Mouse (Mus musculus): Measurements from ENCODE around the gene Med12l.

GRCm38 (mm10) chr3:59263988-59264387, 258.4 kb downstream of the Med12l start:
- TF ChIP-seq CTCF (IDR thresholded peaks at IDR 0.05; ENCODE audit: borderline replicate concordance, insufficient read depth, low read depth, low read length) (no peak), POLR2A (IDR thresholded peaks at IDR 0.05; ENCODE audit: borderline replicate concordance, insufficient read depth, low read length) (no peak)

Data from cerebellum, adult 2 months (tissue).